Mouse (Mus musculus) 3134 (cell line): Measurements from ENCODE around the gene Olfr1157.

Experiments used
- DNase-seq: peaks from one replicate; pipeline ENCODE4 v3.0.0-alpha.2; 2011; ENCODE audit warnings: low spot score; ENCODE audit not compliant: insufficient read length; ENCODE audit errors: extremely low read depth

Olfr1157 gene

GRCm38 (mm10) chr2:87968199-87968598 is at the start of gene Olfr1157:
TSS of gene Olfr1157 (minus strand) at chr2:87968299.
- no peak for DNase-seq

GRCm38 (mm10) chr2:88007515-88008318 is 39.6 kb upstream of the Olfr1157 start, which contains the start of gene Olfr1160:
TSS of gene Olfr1160 (minus strand) at chr2:88008268.
- DNase-seq: no peak

GRCm38 (mm10) chr2:87989813-87990212 is 21.7 kb upstream of the Olfr1157 start, which contains the start of gene Olfr1158:
TSS of gene Olfr1158 (plus strand) at chr2:87990113.
- no peak for DNase-seq

- no peak for DNase-seq
These were observed 6.5 kb upstream of the Olfr1157 start, which contains the start of gene Olfr74 for GRCm38 (mm10) chr2:87974563-87974962. TSS of gene Olfr74 (minus strand) at chr2:87974663.

GRCm38 (mm10) chr2:87953000-87953399 is 15.1 kb downstream of the Olfr1157 start, which contains the start of gene Olfr1156:
TSS of gene Olfr1156 (minus strand) at chr2:87953100.
- no peak for DNase-seq

GRCm38 (mm10) chr2:87945037-87945436 is 23.1 kb downstream of the Olfr1157 start, which contains the start of gene Olfr1155:
TSS of gene Olfr1155 (minus strand) at chr2:87945137.
- no peak for DNase-seq
